Mouse (Mus musculus) retina, postnatal 1 day (tissue): ENCODE data around the gene Alg9.

Source experiments
- DNase-seq: peaks from one replicate; pipeline ENCODE4 v3.0.0-alpha.2; 2012

Alg9 gene

GRCm38 (mm10) chr9:50774991-50775612 lies at the start of gene Alg9, which contains the start of gene 1110032A03Rik:
TSS of gene Alg9 (plus strand) at chr9:50775019.
TSS of gene 1110032A03Rik (minus strand) at chr9:50775520.
- DNase-seq = peak; percentile 93

- DNase-seq = peak; percentile 42
Measured at GRCm38 (mm10) chr9:50725921-50726590, 48.8 kb upstream of the Alg9 start.

GRCm38 (mm10) chr9:50727171-50727924 lies 47.5 kb upstream of the Alg9 start:
- peak; percentile 54 for DNase-seq

GRCm38 (mm10) chr9:50727925-50728651 lies 46.7 kb upstream of the Alg9 start:
- DNase-seq = peak; percentile 95

GRCm38 (mm10) chr9:50729600-50729999 lies 45.2 kb upstream of the Alg9 start:
- no peak for DNase-seq

- DNase-seq = no peak
Measured at GRCm38 (mm10) chr9:50732560-50732959, 42.3 kb upstream of the Alg9 start.

GRCm38 (mm10) chr9:50734989-50735388 lies 39.8 kb upstream of the Alg9 start:
- DNase-seq = peak; percentile 82

GRCm38 (mm10) chr9:50738914-50739870 lies 35.6 kb upstream of the Alg9 start, which contains the start of gene Dixdc1:
TSS of gene Dixdc1 (minus strand) at chr9:50739517.
- DNase-seq = peak; percentile 96

- no peak for DNase-seq
Measured at GRCm38 (mm10) chr9:50740867-50741784, 33.7 kb upstream of the Alg9 start.

GRCm38 (mm10) chr9:50742261-50742660 lies 32.6 kb upstream of the Alg9 start:
- no peak for DNase-seq

- no peak for DNase-seq
Measured at GRCm38 (mm10) chr9:50742744-50743143, 32.1 kb upstream of the Alg9 start.

GRCm38 (mm10) chr9:50745806-50746205 lies 29.0 kb upstream of the Alg9 start:
- no peak for DNase-seq

- peak; percentile 56 for DNase-seq
Measured at GRCm38 (mm10) chr9:50746214-50746677, 28.6 kb upstream of the Alg9 start, which contains the start of gene 2310030G06Rik. TSS of gene 2310030G06Rik (minus strand) at chr9:50746536.

GRCm38 (mm10) chr9:50750706-50751105 lies 24.1 kb upstream of the Alg9 start:
- DNase-seq = no peak

GRCm38 (mm10) chr9:50751323-50751722 lies 23.5 kb upstream of the Alg9 start, which contains the start of gene Cryab:
TSS of gene Cryab (plus strand) at chr9:50751325.
- DNase-seq = no peak

GRCm38 (mm10) chr9:50752054-50752602 lies 22.7 kb upstream of the Alg9 start, which contains the start of gene Hspb2:
TSS of gene Hspb2 (minus strand) at chr9:50752354.
- DNase-seq = no peak

GRCm38 (mm10) chr9:50752784-50753615 lies 21.8 kb upstream of the Alg9 start:
- DNase-seq = no peak

GRCm38 (mm10) chr9:50753947-50754346 lies 20.9 kb upstream of the Alg9 start:
- no peak for DNase-seq

GRCm38 (mm10) chr9:50756711-50757110 lies 18.1 kb upstream of the Alg9 start:
- no peak for DNase-seq
